Mouse (Mus musculus) heart, adult 9 months (tissue): Measurements from ENCODE around the gene Scgb1b24.

Experiments used
- DNase-seq, 2 experiments: peaks; one replicate each; pipeline ENCODE4 v3.0.0; 2022; ENCODE audit warnings: low spot score in 2 of 2

Scgb1b24 gene

DNA sequence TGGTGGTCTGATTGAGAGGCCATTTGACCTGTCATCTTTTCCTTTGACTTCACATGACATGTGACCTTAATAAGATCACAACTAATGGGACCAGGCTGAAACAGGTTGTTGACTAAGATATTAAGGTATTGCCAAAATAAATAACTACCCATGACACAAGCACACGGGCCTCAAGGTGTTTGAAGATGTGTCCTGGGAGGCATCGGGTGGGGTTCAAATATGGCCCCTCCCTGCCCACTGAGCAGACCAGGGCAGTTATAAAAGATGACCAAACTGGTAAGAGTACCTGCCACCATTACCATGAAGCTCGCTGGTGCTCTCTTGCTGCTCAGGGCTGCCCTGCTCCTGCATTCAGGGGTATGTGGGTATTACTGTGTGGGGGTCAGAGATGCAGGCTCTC lies at the start of gene Scgb1b24:
Scgb1b24 (plus strand) TSS at position 301 of the 400 bp plus-strand sequence.
- DNase-seq, result no peak

- no peak for DNase-seq
These were observed 4.4 kb upstream of the Scgb1b24 start, which contains the start of gene Scgb2b24 for GRCm38 (mm10) chr7:33739212-33739611. Gene Scgb2b24, minus strand, starts transcription at chr7:33739312.
